Mouse (Mus musculus) ES-E14 (cell line): ENCODE results near the gene Actr10. TPM values are rescaled to one million over a fixed set of nuclear protein-coding genes. Genes with fewer than 3 reads are reported as not detected.

Experiments
- DNase-seq: peaks from one replicate; pipeline ENCODE4 v3.0.0-alpha.2; 2013; ENCODE audit warnings: low read depth, low spot score
- H3K27ac ChIP-seq: 2 replicates; pipeline ENCODE4 v1.5.1; 2012; ENCODE audit warnings: low read depth, mild to moderate bottlenecking, low read length, moderate library complexity, mixed read lengths; ENCODE audit not compliant: poor library complexity, insufficient read depth, severe bottlenecking
- H3K36me3 ChIP-seq: 2 replicates; pipeline ENCODE4 v1.6.1; 2012; ENCODE audit warnings: mild to moderate bottlenecking, low read length, moderate library complexity, mixed read lengths; ENCODE audit not compliant: control insufficient read depth, poor library complexity, insufficient read depth, severe bottlenecking
- H3K4me1 ChIP-seq, 2 experiments: fragments of 150-350 bp in 1 of 2; sonication (generic) in 1 of 2; 2 replicates each; pipeline ENCODE4 v1.6.1; 2012; ENCODE audit warnings: low read length in 2 of 2, mild to moderate bottlenecking in 1 of 2, mixed read lengths in 1 of 2; ENCODE audit not compliant: control insufficient read depth in 2 of 2, insufficient read depth in 2 of 2, poor library complexity in 1 of 2
- H3K4me3 ChIP-seq, 2 experiments: fragments of 150-350 bp in 1 of 2; sonication (generic) in 1 of 2; 2 replicates each; pipeline ENCODE4 v1.5.1; 2012; ENCODE audit warnings: low read length in 2 of 2, low read depth in 1 of 2, mild to moderate bottlenecking in 1 of 2, mixed read lengths in 1 of 2; ENCODE audit not compliant: insufficient read depth in 1 of 2, poor library complexity in 1 of 2, severe bottlenecking in 1 of 2
- H3K9ac ChIP-seq: 2 replicates; pipeline ENCODE4 v1.6.1; 2012; ENCODE audit warnings: low read depth, mild to moderate bottlenecking, low read length, mixed read lengths; ENCODE audit not compliant: poor library complexity, insufficient read depth, severe bottlenecking
- H3K9me3 ChIP-seq: fragments of 150-350 bp; sonication (generic); 2 replicates; pipeline ENCODE4 v1.6.1; 2012; ENCODE audit warnings: low read depth, mild to moderate bottlenecking, low read length; ENCODE audit not compliant: control insufficient read depth, insufficient read depth
- CHD2 ChIP-seq: IDR thresholded peaks from 2 replicates; pipeline ENCODE4 v1.6.1; 2014; ENCODE audit warnings: mild to moderate bottlenecking, low read depth, low read length, inconsistent platforms
- HCFC1 ChIP-seq: IDR thresholded peaks from 2 replicates; pipeline ENCODE4 v1.6.1; 2012; ENCODE audit warnings: low read length, inconsistent platforms, borderline replicate concordance; ENCODE audit not compliant: insufficient read depth
- MAFK ChIP-seq: IDR thresholded peaks from 2 replicates; pipeline ENCODE4 v1.6.1; 2014; ENCODE audit warnings: mild to moderate bottlenecking, low read depth, low read length, inconsistent platforms; ENCODE audit not compliant: insufficient read depth
- ZC3H11A ChIP-seq: IDR thresholded peaks from 2 replicates; pipeline ENCODE4 v1.6.1; 2012; ENCODE audit warnings: low read depth, mild to moderate bottlenecking, inconsistent platforms, low read length, borderline replicate concordance
- ZNF384 ChIP-seq: IDR thresholded peaks from 2 replicates; pipeline ENCODE4 v1.6.1; 2012; ENCODE audit warnings: low read depth, low read length, inconsistent platforms
- in situ Hi-C, 2 experiments: fragments of 600-800 bp; cut with MboI; formaldehyde crosslinking; loops; one replicate each; pipeline ENCODE4 v1.15.1; 2025; ENCODE audit warnings: low sequenced_read_pairs in 2 of 2, inconsistent platforms in 1 of 2; ENCODE audit not compliant: unreplicated experiment in 2 of 2
- total RNA-seq: library from RNA; depleted of rRNA; stranded (reverse); fragments of 300-350 nt; gene quantifications from 2 replicates; pipeline ENCODE4 v1.2.3, GENCODE M21; 2012

Gene Actr10
- total RNA-seq, 1 experiment, result 86.2 TPM

DNA sequence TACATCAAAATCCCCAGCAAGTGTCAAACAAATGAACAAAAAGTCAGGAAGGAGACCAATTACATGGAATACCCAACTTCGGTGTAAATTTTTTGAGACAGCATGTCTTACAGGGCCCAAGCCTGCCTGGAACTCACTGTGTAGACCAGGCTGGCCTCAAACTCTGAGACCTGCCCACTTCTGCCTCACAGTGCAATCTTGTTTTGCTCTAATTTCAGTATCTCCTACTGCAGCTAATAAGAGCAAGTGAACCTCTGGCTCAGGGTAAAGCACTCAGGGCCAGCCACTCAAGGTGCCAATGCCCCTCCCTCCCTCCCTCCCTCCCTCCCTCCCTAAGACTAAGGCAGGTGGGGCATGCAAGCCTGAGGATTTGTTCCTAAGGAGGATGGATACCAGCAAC is 62.7 kb downstream of the Actr10 start:
- Histone ChIP-seq H3K9me3 (no peaks in the 10 kb centered on the region), H3K9ac (no peak overlapping the region; the same call in 1 of the 2 replicates), H3K4me3 (no peak overlapping the region), H3K27ac (no peak overlapping the region), H3K36me3 (peaks cover 2% of the 10 kb centered on the region), H3K4me1 (peaks cover 0 to 2% of the 10 kb centered on the region in 2 experiments; a peak in 1 of 4 replicates)
- TF ChIP-seq MAFK (no peak), ZC3H11A (no peak), CHD2 (no peak), HCFC1 (no peak), ZNF384 (no peak)
- no peak for DNase-seq
- in situ Hi-C loops, result no loop called here

DNA sequence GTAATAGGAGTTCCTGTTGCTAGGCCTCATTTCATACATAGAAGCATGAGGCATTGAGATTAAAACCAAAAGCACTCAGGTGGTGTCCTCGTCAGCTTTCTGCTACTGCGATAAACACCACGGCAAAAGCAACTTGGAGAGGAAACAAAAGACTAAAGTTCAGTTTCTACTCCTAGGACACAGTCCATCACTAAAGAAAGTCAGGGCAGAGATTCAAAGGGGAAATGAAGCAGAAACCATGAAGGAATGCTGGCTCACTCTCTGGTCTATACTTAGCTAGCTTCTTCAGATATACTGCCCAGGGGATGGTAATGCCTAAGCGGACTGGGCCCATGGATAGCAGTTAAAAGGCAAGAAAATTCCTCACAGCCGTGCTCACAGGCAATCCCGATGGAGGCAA is 63.8 kb downstream of the Actr10 start:
- peaks cover 0 to 2% of the 10 kb centered on the region in 2 experiments; a peak in 1 of 4 replicates for H3K4me1 ChIP-seq
- H3K36me3 ChIP-seq, result peaks cover 6% of the 10 kb centered on the region
- DNase-seq, result no peak
- H3K27ac ChIP-seq, result no peak overlapping the region
- in situ Hi-C loops, result no loop called here
- no peaks in the 10 kb centered on the region for H3K9me3 ChIP-seq
- H3K4me3 ChIP-seq, result no peak overlapping the region
- TF ChIP-seq MAFK (no peak), CHD2 (no peak), ZNF384 (no peak), ZC3H11A (no peak), HCFC1 (no peak)
- no peak overlapping the region for H3K9ac ChIP-seq

DNA sequence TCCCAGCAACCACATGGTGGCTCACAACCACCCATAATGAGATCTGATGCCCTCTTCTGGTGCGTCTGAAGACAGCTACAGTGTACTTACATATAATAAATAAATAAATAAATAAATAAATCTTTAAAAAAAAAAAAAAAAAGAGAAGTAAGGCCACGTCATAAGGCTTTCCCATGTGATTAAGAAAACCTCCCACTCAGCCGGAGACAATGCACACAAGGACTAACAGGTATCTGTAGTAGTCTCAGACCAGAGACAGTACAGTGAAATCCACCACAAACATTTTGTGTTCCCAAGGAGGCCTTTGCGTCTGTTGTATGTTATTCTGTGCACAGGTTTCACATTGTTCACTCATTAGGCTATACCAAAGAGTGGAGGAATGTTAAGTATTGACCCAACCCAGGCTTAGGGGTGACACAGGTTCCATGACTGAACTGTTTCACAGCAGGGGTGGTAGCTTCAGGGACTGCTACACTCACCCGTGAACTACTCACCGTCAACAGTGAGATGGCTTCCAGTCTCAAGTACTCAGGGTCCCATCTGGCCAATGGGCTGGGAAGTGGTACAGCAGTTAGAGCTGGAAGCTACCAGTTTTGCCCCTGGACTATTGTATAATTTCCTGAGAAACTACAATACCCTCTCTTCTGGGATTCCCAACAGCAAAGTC is 66.2 kb downstream of the Actr10 start:
- Histone ChIP-seq H3K27ac (no peak overlapping the region), H3K4me1 (peaks cover 0 to 2% of the 10 kb centered on the region in 2 experiments; a peak in 1 of 4 replicates), H3K4me3 (no peak overlapping the region), H3K9me3 (no peaks in the 10 kb centered on the region), H3K36me3 (peaks cover 16% of the 10 kb centered on the region), H3K9ac (no peak overlapping the region)
- DNase-seq, result no peak
- TF ChIP-seq ZNF384, result 0 out of 2 replicates have a peak, but pooled peaks have one; percentile 41
- TF ChIP-seq HCFC1, result no peak
- in situ Hi-C loops, result no loop called here

DNA sequence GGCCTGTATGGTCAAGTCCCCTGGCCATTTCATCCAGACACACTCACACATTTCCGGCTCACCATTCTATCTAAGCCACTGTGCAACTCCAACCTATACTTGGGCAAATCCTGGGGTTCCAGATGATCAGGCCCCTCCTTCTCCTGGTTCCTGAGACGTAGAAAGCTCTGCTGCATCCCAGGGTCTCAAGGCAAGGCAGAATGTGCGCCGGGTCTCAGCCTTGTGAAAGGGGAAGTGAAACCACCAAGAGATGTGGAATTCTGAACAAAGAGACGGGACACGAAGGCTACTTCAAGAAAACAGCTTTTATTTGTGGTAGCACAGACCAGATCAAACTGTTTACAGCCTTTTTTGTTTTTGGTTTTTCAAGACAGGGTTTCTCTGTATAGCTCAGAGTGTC is 68.5 kb downstream of the Actr10 start:
- in situ Hi-C loops, result no loop called here
- Histone ChIP-seq H3K4me1 (0 out of 4 replicates have a peak, but pooled peaks cover 0 to 2% of the 10 kb centered on the region in 2 experiments), H3K9ac (no peak overlapping the region), H3K27ac (no peak overlapping the region), H3K36me3 (peaks cover 19% of the 10 kb centered on the region), H3K4me3 (no peak overlapping the region), H3K9me3 (no peaks in the 10 kb centered on the region)
- TF ChIP-seq ZC3H11A (no peak), HCFC1 (no peak), CHD2 (no peak), ZNF384 (no peak), MAFK (no peak)
- no peak for DNase-seq

DNA sequence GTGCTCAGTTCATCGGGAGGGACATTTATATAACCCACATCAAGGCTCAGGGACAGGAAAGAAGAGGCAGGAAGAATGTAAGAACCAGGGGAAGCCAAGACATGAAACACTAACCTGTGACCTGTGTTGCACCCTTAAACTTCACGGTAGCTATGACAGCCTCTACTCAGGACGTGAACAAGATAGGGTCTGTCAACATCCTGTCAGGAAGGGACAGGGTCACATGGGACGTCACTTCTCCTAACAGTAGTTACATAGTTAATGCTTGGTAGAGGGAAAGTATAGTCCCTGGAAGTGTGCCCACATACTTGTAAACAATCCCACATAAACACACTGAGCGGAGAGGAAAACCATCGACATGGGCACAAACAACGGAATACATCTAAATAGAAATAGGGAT is 69.2 kb downstream of the Actr10 start:
- 0 out of 4 replicates have a peak, but pooled peaks cover 0 to 2% of the 10 kb centered on the region in 2 experiments for H3K4me1 ChIP-seq
- H3K27ac ChIP-seq, result no peak overlapping the region
- peaks cover 19% of the 10 kb centered on the region for H3K36me3 ChIP-seq
- in situ Hi-C loops, result no loop called here
- H3K4me3 ChIP-seq, result no peak overlapping the region
- TF ChIP-seq CHD2 (no peak), MAFK (no peak), HCFC1 (no peak), ZNF384 (no peak), ZC3H11A (no peak)
- no peak overlapping the region for H3K9ac ChIP-seq
- DNase-seq, result no peak
- no peaks in the 10 kb centered on the region for H3K9me3 ChIP-seq
